Mouse (Mus musculus) CH12.LX (cell line): ENCODE results near the gene Mapk6.

Experiments used
- CHD1 ChIP-seq: IDR thresholded peaks from 2 replicates; pipeline ENCODE4 v1.6.1; 2012; ENCODE audit warnings: low read depth, low read length, improper control_type of control experiment, inconsistent platforms
- CTCF ChIP-seq, 2 experiments: IDR thresholded peaks in 1 of 2; conservative IDR thresholded peaks in 1 of 2; 2 replicates each; pipeline ENCODE4 v1.5.1; 2011 to 2012; ENCODE audit warnings: low read depth in 2 of 2, low read length in 2 of 2, improper control_type of control experiment in 1 of 2, inconsistent platforms in 1 of 2, mild to moderate bottlenecking in 1 of 2, moderate library complexity in 1 of 2
- MEF2A ChIP-seq: IDR thresholded peaks from 2 replicates; pipeline ENCODE4 v1.6.1; 2014; ENCODE audit warnings: low read depth, mild to moderate bottlenecking, inconsistent platforms, low read length, improper control_type of control experiment, borderline replicate concordance
- PAX5 ChIP-seq: IDR thresholded peaks from 2 replicates; pipeline ENCODE4 v1.6.1; 2012; ENCODE audit warnings: low read length, inconsistent platforms, mixed read lengths
- POLR2A ChIP-seq: IDR thresholded peaks from 2 replicates; pipeline ENCODE4 v1.6.1; 2011; ENCODE audit warnings: low read depth, mild to moderate bottlenecking, improper control_type of control experiment, low read length
- RAD21 ChIP-seq: IDR thresholded peaks from 2 replicates; pipeline ENCODE4 v1.6.1; 2011; ENCODE audit warnings: low read depth, mild to moderate bottlenecking, low read length, improper control_type of control experiment, moderate library complexity
- USF1 ChIP-seq: IDR thresholded peaks from 2 replicates; pipeline ENCODE4 v1.6.1; 2014; ENCODE audit warnings: low read depth, mild to moderate bottlenecking, inconsistent platforms, low read length, improper control_type of control experiment
- ZMIZ1 ChIP-seq: IDR thresholded peaks from 2 replicates; pipeline ENCODE4 v1.6.1; 2012; ENCODE audit warnings: low read depth, mild to moderate bottlenecking, inconsistent platforms, low read length, improper control_type of control experiment

GRCm38 (mm10) chr9:75376428-75376827, 33.4 kb downstream of the Mapk6 start:
- TF ChIP-seq POLR2A = no peak
- TF ChIP-seq CTCF (conservative IDR thresholded peaks at IDR 0.05 in 1 of 2, IDR thresholded peaks at IDR 0.05 in 1 of 2; ENCODE audit: low read depth in 2 of 2, low read length in 2 of 2) = no peak
- no peak for TF ChIP-seq PAX5
- TF ChIP-seq RAD21 = no peak
- no peak for TF ChIP-seq CHD1
- no peak for TF ChIP-seq ZMIZ1
- TF ChIP-seq MEF2A = no peak
- TF ChIP-seq USF1 = no peak
